Mouse (Mus musculus) cerebellum, postnatal 10 days (tissue): Measurements from ENCODE around the gene Lrch1.

Experiments used
- DNase-seq, 2 experiments: peaks; one replicate each; pipeline ENCODE4 v3.0.0; 2021; ENCODE audit warnings: mixed read lengths in 2 of 2

Lrch1 gene

GRCm38 (mm10) chr14:74886453-74886852, 61.2 kb downstream of the Lrch1 start:
- DNase-seq = no peak

- no peak for DNase-seq
Observed at GRCm38 (mm10) chr14:74884920-74885319, 62.8 kb downstream of the Lrch1 start.

GRCm38 (mm10) chr14:74884024-74884680, 63.5 kb downstream of the Lrch1 start:
- peak; percentile 76 to 82 for DNase-seq

GRCm38 (mm10) chr14:74883204-74883603, 64.5 kb downstream of the Lrch1 start:
- no peak for DNase-seq

GRCm38 (mm10) chr14:74882754-74883153, 64.9 kb downstream of the Lrch1 start:
- no peak for DNase-seq

- DNase-seq = no peak
Observed at GRCm38 (mm10) chr14:74880868-74881267, 66.8 kb downstream of the Lrch1 start.

- no peak for DNase-seq
Observed at GRCm38 (mm10) chr14:74879480-74879879, 68.2 kb downstream of the Lrch1 start.

- DNase-seq = no peak
Observed at GRCm38 (mm10) chr14:74877287-74877686, 70.4 kb downstream of the Lrch1 start.

GRCm38 (mm10) chr14:74871220-74871619, 76.5 kb downstream of the Lrch1 start:
- DNase-seq = no peak

GRCm38 (mm10) chr14:74868902-74869230, 78.8 kb downstream of the Lrch1 start:
- DNase-seq = no peak

- DNase-seq = no peak
Observed at GRCm38 (mm10) chr14:74868188-74868901, 79.3 kb downstream of the Lrch1 start.

- DNase-seq = no peak
Observed at GRCm38 (mm10) chr14:74867076-74868042, 80.3 kb downstream of the Lrch1 start.

GRCm38 (mm10) chr14:74865738-74866137, 81.9 kb downstream of the Lrch1 start:
- no peak for DNase-seq

- DNase-seq = no peak
Observed at GRCm38 (mm10) chr14:74864805-74865483, 82.7 kb downstream of the Lrch1 start.

GRCm38 (mm10) chr14:74861456-74861855, 86.2 kb downstream of the Lrch1 start:
- no peak for DNase-seq

GRCm38 (mm10) chr14:74859154-74859553, 88.5 kb downstream of the Lrch1 start:
- DNase-seq = no peak

GRCm38 (mm10) chr14:74855429-74855828, 92.2 kb downstream of the Lrch1 start:
- no peak for DNase-seq

- DNase-seq = no peak
Observed at GRCm38 (mm10) chr14:74853759-74854100, 93.9 kb downstream of the Lrch1 start.

GRCm38 (mm10) chr14:74852965-74853758, 94.5 kb downstream of the Lrch1 start:
- DNase-seq = peak; percentile 23 to 35

GRCm38 (mm10) chr14:74851866-74852265, 95.8 kb downstream of the Lrch1 start:
- DNase-seq = no peak

- no peak for DNase-seq
Observed at GRCm38 (mm10) chr14:74849020-74849419, 98.7 kb downstream of the Lrch1 start.

GRCm38 (mm10) chr14:74848224-74848623, 99.5 kb downstream of the Lrch1 start:
- DNase-seq = no peak
